Mouse (Mus musculus) spleen, adult 2 months (tissue): ENCODE data around the gene Fndc3b. TPM values are rescaled to one million over a fixed set of nuclear protein-coding genes. Genes with fewer than 3 reads are reported as not detected.

Source experiments
- DNase-seq, 2 experiments: peaks; one replicate each; pipeline versions ENCODE4 v3.0.0 to v3.0.0-alpha.2; 2012 to 2021; ENCODE audit warnings: low spot score in 2 of 2, low read depth in 1 of 2
- H3K27ac ChIP-seq: fragments of 200-500 bp; 2 replicates; pipeline ENCODE4 v1.5.1; 2012; ENCODE audit warnings: low read length, inconsistent platforms; ENCODE audit not compliant: insufficient read depth
- H3K27me3 ChIP-seq: fragments of 200-500 bp; 2 replicates; pipeline ENCODE4 v1.6.1; 2012; ENCODE audit warnings: mild to moderate bottlenecking, moderate library complexity, low read length, inconsistent platforms; ENCODE audit not compliant: control insufficient read depth, insufficient read depth
- H3K36me3 ChIP-seq: fragments of 200-500 bp; 2 replicates; pipeline ENCODE4 v1.6.1; 2012; ENCODE audit warnings: mild to moderate bottlenecking, low read length, inconsistent platforms; ENCODE audit not compliant: control insufficient read depth, insufficient read depth
- H3K4me1 ChIP-seq: fragments of 200-500 bp; 2 replicates; pipeline ENCODE4 v1.6.1; 2011; ENCODE audit warnings: inconsistent platforms; ENCODE audit not compliant: control insufficient read depth, insufficient read depth, insufficient read length
- H3K4me3 ChIP-seq: fragments of 200-500 bp; 2 replicates; pipeline ENCODE4 v1.5.1; 2011; ENCODE audit warnings: mild to moderate bottlenecking, inconsistent platforms; ENCODE audit not compliant: insufficient read depth, insufficient read length; ENCODE audit errors: extremely low read depth
- CTCF ChIP-seq: fragments of 200-500 bp; IDR thresholded peaks from 2 replicates; pipeline ENCODE4 v1.5.1; 2011; ENCODE audit warnings: mild to moderate bottlenecking, inconsistent platforms; ENCODE audit not compliant: insufficient read depth, insufficient read length, insufficient replicate concordance; ENCODE audit errors: extremely low read depth
- POLR2A ChIP-seq: fragments of 200-500 bp; IDR thresholded peaks from 2 replicates; pipeline ENCODE4 v1.6.1; 2011; ENCODE audit warnings: low read depth, low read length, inconsistent platforms
- WGBS: fragments of 180-500 bp; shearing (Covaris S2); methylation state at CpG from one replicate; pipeline ENCODE4 v1.1.7; 2018; 5-methylcytosine and 5-hydroxymethylcytosine counted together
- polyA plus RNA-seq: library from polyadenylated mRNA; depleted of rRNA; stranded (reverse); fragments of >200 nt; gene quantifications from 2 replicates; pipeline ENCODE4 v1.2.3, GENCODE M21; 2012

The Fndc3b gene
- polyA plus RNA-seq, 1 experiment: 3.8 TPM

GRCm38 (mm10) chr3:27606626-27607025 is 104.5 kb downstream of the Fndc3b start:
- DNase-seq: no peak
- no peaks in the 10 kb centered on the region for H3K27me3 ChIP-seq
- no peaks in the 10 kb centered on the region; the same call in 1 of the 2 replicates for H3K4me1 ChIP-seq
- no peak overlapping the region for H3K4me3 ChIP-seq
- H3K36me3 ChIP-seq: no peaks in the 10 kb centered on the region
- H3K27ac ChIP-seq: no peak overlapping the region
- 79% methylated on average over 6 of the region's 6 CpGs for WGBS
- TF ChIP-seq POLR2A (no peak), CTCF (no peak)

GRCm38 (mm10) chr3:27605613-27606012 is 105.5 kb downstream of the Fndc3b start:
- no peaks in the 10 kb centered on the region for H3K27me3 ChIP-seq
- H3K4me1 ChIP-seq: no peaks in the 10 kb centered on the region; the same call in 1 of the 2 replicates
- no peaks in the 10 kb centered on the region for H3K36me3 ChIP-seq
- no peak for DNase-seq
- no peak overlapping the region for H3K27ac ChIP-seq
- TF ChIP-seq POLR2A: no peak
- TF ChIP-seq CTCF: no peak
- no peak overlapping the region for H3K4me3 ChIP-seq
- WGBS: 85% methylated on average over 4 of the region's 4 CpGs

GRCm38 (mm10) chr3:27605081-27605480 is 106.0 kb downstream of the Fndc3b start:
- H3K36me3 ChIP-seq: no peaks in the 10 kb centered on the region
- no peak for DNase-seq
- H3K4me1 ChIP-seq: no peaks in the 10 kb centered on the region; the same call in 1 of the 2 replicates
- H3K27me3 ChIP-seq: no peaks in the 10 kb centered on the region
- no peak overlapping the region for H3K4me3 ChIP-seq
- no peak for TF ChIP-seq CTCF
- TF ChIP-seq POLR2A: no peak
- H3K27ac ChIP-seq: no peak overlapping the region
- 86% methylated on average over 3 of the region's 3 CpGs for WGBS

GRCm38 (mm10) chr3:27604629-27605028 is 106.5 kb downstream of the Fndc3b start:
- WGBS: 87% methylated on average over 4 of the region's 4 CpGs
- H3K27ac ChIP-seq: no peak overlapping the region

GRCm38 (mm10) chr3:27603905-27604620 is 107.0 kb downstream of the Fndc3b start:
- H3K4me3 ChIP-seq: no peak overlapping the region
- 87% methylated on average over 13 of the region's 13 CpGs for WGBS
- TF ChIP-seq CTCF (no peak), POLR2A (no peak)
- no peaks in the 10 kb centered on the region for H3K36me3 ChIP-seq
- H3K27ac ChIP-seq: no peak overlapping the region
- no peaks in the 10 kb centered on the region for H3K27me3 ChIP-seq
- no peak for DNase-seq
- H3K4me1 ChIP-seq: no peaks in the 10 kb centered on the region; the same call in 1 of the 2 replicates

More at GRCm38 (mm10) chr3:27604629-27605028, 106.5 kb downstream of the Fndc3b start:
- H3K36me3 ChIP-seq: no peaks in the 10 kb centered on the region
- no peaks in the 10 kb centered on the region; the same call in 1 of the 2 replicates for H3K4me1 ChIP-seq
- TF ChIP-seq CTCF (no peak), POLR2A (no peak)
- no peak for DNase-seq
- no peak overlapping the region for H3K4me3 ChIP-seq
- H3K27me3 ChIP-seq: no peaks in the 10 kb centered on the region

GRCm38 (mm10) chr3:27600645-27601044 is 110.5 kb downstream of the Fndc3b start:
- H3K27ac ChIP-seq: no peak overlapping the region
- no peaks in the 10 kb centered on the region for H3K27me3 ChIP-seq
- no peaks in the 10 kb centered on the region for H3K36me3 ChIP-seq
- 61% methylated on average over 7 of the region's 7 CpGs for WGBS
- no peak for TF ChIP-seq POLR2A
- no peak for TF ChIP-seq CTCF
- H3K4me3 ChIP-seq: no peak overlapping the region
- DNase-seq: no peak
- no peaks in the 10 kb centered on the region; the same call in 1 of the 2 replicates for H3K4me1 ChIP-seq

GRCm38 (mm10) chr3:27600197-27600596 is 110.9 kb downstream of the Fndc3b start:
- Histone ChIP-seq H3K4me3 (no peak overlapping the region), H3K36me3 (no peaks in the 10 kb centered on the region), H3K27ac (no peak overlapping the region), H3K27me3 (no peaks in the 10 kb centered on the region), H3K4me1 (no peaks in the 10 kb centered on the region)
- no peak for DNase-seq
- TF ChIP-seq POLR2A: no peak
- no peak for TF ChIP-seq CTCF
- 85% methylated on average over 4 of the region's 4 CpGs for WGBS
